Mouse (Mus musculus): ENCODE results near the gene Plin2.

Plin2 gene

DNA sequence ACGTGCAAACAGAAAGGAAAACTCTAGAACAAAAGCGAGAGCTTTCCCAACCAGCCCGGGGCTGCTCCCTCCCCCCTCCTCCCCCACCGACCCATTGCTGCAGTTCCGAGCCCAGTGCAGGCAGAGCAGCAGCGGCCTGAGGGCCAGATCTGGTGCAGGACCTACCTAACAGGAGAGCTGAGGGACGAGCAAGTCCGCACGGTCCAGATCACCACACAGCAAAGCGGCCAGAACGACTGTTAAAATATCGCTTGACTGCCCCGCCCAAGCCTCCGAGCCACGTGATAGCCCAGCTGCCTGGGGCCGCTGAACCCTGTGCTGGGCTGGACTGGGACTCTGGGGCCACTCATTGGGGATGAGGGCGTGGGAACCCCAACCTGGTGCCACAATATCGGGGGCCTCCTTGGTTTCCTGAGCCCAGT is at the start of gene Plin2:
Plin2 (minus strand) TSS at position 281 of the 422 bp plus-strand sequence.
- DNase-seq (ENCODE audit: low spot score) = peak; percentile 52

DNA sequence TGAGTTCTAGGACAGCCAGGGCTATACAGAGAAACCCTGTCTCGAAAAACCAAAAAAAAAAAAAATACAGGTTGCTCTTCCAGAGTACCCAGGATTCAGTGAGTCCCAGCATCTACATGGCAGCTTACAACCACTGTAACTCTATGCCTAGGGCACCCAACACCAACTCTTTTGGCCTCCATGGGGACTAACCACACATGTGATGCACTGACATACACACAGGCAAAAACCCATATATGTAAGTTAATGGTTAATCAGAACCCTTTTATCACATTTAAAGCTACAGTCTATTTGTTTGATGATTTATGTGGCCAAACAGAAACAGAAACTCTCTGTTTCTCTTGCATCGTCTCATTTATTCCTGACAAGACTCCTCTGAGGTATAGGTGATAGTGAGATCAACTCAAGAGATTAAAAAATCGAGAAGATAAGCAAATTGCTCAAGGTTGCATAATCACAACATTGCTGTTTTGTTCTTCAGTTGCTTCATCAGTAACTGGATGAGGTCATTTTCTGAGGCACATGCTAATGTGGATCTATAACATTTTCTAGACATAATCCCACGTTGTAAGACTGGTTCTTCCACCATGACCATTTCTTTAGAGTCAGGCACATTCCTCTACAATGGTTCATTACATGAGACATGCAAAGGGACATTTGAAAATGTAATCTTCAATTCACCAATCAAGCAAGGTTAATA is 49.2 kb upstream of the Plin2 start:
- no peak for DNase-seq (ENCODE audit: low spot score)

DNA sequence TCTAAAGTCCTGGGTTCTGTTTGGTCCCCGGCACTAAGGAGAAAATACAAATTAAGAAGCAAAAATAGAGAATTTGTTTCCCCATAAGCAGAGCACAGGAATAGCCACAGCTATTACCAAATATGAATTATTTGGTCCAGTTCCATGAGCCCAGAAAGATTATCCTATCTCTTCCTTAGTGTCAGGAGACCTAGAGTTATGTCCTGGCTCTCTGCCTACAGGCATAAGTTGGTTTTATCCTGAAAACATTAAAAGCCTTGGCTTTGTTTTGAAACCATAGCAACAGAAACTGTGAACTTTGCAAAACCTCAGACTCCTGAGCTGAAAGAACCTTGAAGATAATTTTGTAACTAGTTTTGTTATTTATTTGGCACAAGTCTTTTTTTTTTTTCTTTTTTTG is 47.3 kb upstream of the Plin2 start:
- no peak for DNase-seq (ENCODE audit: low spot score)

DNA sequence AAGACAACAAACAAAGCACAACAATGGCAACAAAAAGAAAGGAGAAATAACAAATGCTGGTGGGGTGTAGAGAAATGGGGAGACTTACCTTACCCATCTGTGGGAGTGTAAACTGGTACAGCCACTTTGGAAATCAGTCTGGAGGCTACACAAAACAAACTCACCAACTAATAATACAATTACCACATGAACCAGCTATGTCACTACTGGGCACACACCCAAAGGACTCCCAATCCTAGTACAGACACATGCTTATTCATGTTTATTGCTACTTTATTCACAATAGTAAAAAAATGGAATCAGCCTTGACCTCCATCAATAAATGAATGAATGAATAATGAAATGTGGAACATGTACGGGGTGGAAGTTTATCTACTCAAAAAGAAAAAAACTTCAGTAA is 45.5 kb upstream of the Plin2 start:
- DNase-seq (ENCODE audit: low spot score) = no peak

DNA sequence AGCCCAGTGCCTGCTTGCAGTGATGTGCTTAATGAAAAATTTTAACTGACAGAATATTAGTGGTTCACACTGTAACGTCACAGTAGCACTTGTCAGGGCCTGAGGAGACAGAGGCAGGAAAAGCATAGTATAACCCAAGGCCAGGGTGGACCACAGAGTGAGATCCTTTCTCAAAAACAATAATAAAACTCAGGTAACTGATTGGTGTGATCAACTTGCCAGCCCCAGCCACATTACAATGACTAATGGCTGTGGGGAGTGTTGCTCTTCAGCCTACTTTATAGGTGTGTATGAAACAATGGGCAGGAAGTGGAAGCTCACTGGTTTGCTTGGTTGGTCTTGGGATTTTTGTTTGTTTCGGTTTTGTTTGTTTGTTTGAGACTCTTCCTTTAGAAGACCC is 43.7 kb upstream of the Plin2 start:
- no peak for DNase-seq (ENCODE audit: low spot score)

DNA sequence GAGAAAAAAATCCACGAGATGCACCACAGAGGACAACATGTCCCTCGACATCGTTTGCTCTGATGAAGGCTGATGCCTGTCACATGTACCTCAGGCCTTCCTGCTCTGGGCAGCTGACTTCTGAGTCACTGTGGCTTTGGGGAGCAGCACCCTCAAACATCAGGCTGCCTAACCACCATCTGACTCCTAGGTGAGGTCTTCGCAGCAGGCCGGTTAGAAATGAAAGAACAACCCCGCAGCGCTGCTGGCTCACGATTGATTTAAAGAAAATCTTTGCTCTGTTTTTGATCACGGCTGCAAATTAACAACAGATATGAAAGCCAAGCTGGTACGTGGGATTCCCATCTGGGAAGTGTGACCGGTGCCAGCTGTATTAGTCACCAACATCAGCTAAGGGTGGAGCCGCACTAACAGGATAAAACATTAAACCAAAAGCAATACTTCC is 42.9 kb upstream of the Plin2 start:
- DNase-seq (ENCODE audit: low spot score) = no peak

DNA sequence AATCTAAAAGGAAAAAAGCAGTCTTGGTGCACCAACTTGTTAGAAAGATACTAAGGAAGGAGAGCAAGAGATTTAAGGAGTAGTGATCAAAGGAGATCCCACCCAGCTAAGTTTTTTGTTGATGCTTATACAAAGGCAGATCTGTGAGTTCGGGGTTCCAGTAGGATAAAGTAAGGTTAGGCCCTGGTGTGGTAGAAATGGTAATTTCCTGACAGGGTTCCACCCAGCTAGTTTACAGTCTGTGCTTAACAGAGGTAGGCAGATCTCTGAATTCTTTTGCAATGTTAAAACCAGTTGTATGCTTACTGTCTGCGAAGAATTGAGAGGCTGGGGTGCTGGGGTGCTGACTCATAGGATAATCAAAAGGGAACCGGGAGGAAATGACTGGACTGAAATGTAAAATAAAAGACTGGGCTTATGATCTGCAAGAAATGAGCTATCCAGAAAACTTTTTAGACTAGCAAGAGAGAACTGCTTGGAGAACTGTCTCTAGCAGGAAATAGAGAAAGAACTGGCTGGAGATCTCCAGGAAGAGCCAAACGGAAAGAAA is 40.9 kb upstream of the Plin2 start:
- no peak for DNase-seq (ENCODE audit: low spot score)

DNA sequence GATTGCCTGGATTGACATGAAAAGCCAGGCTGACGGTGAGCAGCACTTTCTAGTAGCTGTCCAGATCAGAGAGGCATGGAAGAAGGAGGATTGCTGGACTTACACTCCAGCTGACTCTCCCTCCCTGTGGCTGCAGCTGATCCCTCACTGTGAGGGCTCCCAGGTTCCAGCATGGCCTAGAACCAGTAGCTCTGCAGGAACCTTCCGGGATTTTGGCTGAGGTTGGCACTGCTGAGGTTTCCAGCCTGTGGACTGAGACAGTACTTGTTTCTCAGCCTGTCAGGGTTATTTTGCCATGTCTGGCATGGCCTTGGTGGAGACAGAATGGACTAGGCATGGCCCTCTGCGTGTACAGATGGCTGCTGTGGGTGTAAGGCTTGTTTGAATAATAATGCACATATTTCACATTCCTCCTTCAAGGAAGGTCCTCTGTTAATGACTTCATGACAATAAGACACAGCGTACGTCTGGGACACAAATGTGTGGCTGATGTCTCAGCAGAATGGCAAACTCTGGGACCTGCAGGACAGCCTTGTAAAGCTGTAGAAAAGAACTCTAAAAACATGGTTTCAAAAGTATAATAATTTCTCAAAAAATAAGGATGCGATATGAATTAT is 40.3 kb upstream of the Plin2 start:
- no peak for DNase-seq (ENCODE audit: low spot score)

DNA sequence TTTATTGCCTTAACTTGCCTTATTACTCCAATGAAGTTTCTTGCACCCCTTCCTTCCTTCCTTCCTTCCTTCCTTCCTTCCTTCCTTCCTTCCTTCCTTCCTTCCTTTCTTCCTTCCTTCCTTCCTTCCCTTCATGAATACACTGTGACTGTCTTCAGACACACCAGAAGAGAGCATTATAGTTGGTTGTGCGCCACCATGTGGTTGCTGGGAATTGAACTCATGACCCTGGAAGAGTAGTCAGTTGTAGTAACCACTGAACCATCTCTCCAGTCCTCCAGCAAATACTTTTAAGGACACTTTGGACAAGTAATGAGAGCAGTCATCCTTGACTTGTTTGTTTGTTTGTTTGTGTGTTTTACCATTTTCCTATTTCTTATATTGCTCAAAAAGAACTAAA is 38.9 kb upstream of the Plin2 start:
- DNase-seq (ENCODE audit: low spot score) = no peak

DNA sequence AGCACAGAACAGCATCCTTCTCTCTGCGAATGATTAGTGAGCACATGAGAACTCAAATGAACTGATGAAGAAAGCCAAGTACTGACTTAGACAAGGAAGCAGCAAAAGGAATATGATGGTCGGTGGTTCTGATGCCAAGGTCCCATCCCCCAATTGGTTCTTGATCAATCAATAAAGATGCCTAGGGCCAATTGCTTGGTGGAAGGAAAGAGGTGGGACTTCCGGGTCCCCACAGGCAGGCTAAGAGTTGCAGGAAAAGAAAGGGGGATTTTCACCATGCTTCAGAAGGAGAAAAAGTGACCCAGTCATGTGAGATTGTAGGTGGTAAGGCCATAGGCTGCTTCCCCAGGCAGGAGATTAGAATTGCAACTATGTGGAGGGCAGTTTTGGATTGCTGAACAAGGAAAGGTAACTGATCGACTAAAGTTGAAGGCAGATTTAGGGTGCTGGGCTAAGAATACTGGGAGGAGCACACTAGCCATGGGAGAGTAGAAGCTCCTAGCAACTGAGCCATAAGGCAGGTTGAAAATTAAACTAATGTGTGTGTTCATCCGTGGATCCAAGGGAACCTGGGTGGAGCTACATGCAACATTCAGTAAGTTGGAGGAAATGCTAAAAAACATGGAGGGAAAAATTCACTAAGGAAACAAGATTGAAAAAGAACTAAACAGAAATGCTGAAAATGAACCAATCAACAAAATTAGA is 29.5 kb upstream of the Plin2 start:
- no peak for DNase-seq (ENCODE audit: low spot score)

DNA sequence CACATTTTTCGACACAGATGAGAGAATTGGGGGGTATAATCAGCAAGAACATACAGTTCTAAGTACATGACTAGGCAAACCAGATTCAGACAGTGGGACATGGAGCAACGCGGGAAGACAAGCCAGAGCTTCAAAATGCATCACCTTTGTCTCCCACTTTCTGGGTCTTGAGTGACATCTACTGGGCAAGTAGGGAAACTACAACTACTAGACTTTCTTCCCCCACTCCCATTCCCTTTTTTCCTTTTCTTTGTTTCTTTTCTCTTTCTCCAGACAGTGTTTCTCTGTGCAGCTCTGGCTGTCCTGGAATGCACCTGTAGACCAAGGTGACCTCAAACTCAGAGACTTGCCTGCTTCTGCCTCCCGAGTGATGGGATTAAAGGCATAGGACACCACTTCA is 27.0 kb upstream of the Plin2 start:
- DNase-seq (ENCODE audit: low spot score) = peak; percentile 39

DNA sequence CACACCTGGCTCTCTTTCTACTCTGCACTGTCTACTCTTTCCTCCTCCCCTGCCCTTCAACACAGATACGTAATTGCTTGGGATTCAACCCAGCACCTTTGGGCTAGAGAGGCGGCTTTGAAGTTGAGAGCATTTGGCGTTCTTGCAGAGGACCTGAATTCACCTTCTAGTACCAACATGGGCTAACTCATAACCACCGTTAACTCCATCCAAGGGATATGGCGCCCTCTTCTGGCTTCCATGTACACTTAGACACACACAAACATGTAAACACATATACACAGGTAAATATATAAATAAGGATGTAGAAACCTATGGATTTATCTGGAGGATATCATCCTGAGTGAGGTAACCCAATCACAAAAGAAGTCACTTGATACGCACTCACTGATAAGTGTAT is 25.2 kb upstream of the Plin2 start:
- peak; percentile 57 for DNase-seq (ENCODE audit: low spot score)

DNA sequence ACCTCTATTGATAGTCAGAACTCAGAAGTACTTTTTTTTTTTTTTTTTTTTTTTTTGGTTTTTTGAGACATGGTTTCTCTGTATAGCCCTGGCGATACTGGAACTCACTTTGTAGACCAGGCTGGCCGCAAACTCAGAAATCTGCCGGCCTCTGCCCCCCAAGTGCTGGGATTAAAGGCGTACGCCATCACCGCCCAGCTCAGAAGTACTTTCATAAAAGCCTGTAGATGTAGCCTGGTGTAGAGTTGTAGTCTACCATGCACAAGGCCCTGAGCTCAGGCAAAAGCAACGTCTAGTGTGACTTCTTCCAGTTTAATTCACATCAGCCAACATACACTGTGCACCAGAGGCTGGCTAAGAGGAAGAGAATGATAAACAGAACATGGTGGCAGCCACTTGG is 23.1 kb upstream of the Plin2 start:
- no peak for DNase-seq (ENCODE audit: low spot score)

DNA sequence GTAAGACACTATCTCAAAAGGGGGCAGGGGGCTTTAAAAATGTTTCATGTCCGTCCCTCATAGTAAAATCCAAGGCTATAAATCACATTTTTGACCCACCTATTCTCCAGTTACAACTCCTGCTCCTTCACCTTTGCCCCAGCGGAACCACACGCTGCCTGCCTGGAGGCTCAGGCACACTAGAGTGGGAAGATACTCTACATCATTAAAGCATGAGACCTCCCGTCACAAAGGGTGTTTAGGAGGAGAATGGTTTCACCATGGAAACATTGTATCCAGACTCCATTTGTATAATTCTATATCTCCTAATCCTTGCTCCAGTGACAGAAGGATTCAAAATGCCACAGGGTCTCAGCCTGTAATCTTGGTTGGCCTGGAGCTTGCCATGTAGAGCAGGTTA is 21.4 kb upstream of the Plin2 start:
- DNase-seq (ENCODE audit: low spot score) = no peak

DNA sequence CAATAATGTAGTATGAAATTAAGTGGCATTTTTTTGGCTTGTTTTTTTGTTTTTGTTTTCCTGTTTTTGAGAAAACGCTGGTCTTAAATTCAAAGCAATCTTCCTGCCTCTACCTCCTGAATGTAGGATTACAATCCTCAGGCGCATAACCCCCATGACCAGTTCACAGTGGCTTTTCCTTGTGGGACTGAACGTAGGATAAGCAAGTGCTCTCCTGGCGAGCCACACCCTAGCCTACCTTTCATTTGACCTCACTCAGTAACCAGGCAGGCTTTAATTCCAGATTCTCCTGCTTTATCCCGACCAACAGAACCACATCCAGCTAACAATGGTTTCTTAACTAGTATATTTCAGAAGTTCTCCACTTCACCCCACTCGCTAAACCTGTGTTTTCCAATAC is 20.9 kb upstream of the Plin2 start:
- no peak for DNase-seq (ENCODE audit: low spot score)

DNA sequence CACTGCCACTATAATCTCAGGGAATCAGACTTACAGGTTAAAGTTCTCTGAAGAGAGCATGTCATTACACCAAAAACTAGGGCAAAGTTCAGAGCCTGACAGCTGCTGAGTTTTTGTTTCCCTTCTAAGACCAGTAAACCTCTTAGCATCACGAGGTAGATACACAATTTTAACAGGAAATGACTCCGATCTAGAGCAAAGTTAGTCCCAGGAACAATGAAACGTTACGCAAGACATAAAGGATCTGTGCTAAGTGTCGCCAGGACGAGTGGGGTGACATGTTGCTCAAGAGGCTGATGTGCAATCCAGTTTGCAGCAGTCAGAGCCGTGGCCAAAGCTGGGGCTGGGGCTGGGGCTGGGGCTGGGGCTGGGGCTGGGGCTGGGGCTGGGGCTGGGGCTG is 20.3 kb upstream of the Plin2 start:
- DNase-seq (ENCODE audit: low spot score) = no peak

DNA sequence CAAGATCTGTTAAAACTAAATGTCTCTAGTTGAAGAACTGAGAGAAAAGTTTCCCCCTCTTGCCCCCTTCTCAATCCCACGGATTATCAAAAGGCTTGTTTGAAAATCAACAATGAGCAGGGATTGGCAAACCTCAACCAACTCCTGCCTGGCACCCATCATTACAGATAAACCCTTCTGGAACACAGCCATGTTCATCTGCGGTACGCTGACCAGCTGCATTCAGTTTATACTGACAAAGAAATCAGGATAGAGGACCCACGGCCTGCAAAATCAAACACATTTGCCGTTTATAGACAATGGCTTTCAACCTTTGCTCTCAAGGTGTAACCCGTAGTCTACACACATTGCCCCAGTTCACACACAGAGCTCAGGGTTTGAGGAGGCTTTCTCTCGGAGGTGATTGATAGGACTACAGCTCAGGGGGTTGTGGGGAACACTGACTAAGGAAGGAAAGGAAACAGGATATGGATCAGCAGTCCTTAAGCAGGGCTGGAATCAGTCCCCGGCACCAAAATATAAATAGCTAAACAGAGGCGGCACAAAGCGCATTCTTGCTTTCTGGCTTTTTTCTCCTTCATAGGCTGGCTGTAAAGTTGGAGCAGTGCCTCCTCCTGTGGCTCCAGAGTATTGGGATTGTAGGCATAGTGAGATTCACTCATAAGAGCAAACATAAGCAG is 19.3 kb upstream of the Plin2 start:
- DNase-seq (ENCODE audit: low spot score) = no peak

DNA sequence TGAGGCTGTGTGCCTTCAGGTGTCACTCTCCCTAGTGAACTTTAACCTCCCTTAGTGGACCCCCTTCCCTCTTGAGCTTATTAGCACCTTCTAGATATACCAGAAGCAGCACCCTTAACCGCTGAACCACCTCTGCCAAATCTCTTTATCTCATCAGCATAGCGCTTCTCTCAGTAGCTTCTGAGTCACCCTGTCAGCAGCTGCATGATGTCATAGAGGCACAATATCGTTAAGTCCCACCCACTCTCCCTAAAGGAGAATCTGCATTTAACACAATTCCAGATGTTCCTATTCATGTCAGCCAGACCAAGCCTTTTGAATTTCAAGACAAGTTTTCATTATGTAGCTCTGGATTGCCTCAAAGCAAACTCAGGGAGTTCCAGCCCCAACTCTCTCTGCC is 16.7 kb upstream of the Plin2 start:
- DNase-seq (ENCODE audit: low spot score) = no peak

DNA sequence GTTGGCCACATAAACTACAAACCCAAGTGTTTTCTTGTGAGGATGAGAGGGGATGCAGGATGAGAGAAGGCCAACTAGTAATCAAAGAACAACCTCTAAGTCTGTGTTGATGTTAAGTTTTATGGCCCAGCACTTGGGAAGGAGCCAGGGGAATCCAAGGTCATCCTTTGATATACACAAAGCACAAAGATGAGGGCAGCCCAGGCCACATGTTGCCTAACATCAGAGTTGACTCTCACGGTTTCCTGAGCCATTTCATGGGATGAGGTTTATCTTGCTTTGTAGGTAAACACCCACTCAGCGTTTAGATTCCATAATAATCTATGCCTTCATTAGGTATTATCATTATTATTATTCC is 16.1 kb upstream of the Plin2 start:
- DNase-seq (ENCODE audit: low spot score) = no peak

DNA sequence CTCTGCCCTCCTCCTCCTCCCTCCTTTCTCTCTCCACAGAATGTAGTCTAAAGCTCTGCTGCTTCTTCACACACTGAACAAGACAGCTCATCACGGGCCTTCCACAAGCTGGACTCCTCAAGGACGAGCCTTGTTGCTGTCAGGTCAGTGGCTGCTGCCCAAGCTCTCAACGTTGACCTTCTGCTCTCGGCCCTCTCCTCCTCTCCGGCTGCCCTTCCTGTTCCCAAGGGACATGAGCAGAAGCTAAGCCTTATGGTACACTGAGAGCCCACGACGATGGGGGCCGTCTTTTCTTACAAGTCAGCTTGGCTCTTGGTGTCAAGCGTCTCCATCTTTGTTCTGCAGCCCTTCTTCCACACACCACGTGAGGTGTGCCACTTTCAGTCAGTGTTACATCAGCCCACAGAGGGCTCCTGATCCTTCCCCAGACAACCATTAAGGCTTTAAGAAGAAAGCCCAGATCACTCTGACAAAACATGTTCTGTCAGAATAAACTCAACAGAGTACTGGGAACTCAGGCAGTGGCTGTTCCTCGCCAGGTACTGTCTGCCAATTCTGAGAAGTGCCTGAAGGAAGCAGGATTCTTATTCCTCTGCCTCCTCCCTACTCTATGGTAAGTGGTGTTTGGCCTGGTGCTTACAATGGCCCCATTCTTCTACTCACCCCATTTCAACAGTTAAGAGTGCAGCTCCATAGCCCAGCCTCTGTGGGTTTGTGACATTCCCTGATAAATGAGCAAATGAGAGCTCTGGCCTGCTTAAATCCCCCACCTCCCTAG is 15.6 kb upstream of the Plin2 start:
- no peak for DNase-seq (ENCODE audit: low spot score)

DNA sequence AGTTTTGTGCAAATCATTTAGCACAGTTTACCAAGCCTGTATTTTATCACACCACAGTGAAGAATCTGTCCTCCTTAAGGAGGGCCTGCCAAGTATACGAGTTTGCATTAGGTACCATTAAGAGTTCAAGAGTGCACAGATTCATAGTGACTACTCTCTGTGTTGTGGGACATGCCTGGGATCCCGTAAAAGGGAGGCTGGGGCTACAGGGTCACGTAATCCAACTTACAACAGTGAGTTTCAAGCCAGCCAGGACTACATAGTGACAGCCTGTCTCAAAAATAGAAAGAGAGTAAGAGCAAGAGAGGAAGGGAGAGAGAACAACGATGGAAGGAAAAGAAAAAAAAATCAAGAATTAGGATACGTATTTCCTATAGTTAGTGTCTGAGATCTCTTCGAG is 14.9 kb upstream of the Plin2 start:
- DNase-seq (ENCODE audit: low spot score) = no peak

DNA sequence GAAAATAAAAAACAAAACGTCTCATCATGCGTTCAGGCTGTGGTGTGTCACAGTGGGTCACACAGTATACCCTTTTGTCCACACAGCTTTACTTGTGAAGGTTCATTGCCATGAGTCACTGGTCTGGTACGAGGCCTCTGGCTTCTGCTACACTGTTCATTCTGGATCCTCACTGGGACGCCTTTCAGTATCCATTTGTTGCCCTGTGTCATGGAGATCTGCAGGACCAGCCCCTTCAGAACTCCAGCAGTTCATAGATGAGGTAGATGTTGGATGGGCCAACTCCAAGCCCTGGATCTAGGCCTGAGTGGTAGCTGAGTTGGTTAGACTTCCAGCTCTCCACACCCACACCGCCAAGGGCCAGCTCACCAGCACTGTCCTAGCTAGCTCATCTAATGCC is 13.9 kb upstream of the Plin2 start:
- DNase-seq (ENCODE audit: low spot score) = no peak
